Mouse (Mus musculus) thymus, adult 2 months (tissue): ENCODE measurements at regions not wholly inside any gene's neighbourhood (a gene's known extent, or its start where the extent isn't known, plus 50 kb on each side); places are given as distances from the start of the nearest gene placed in this dataset.

ENCODE experiments used
- CTCF ChIP-seq: fragments of 200-500 bp; IDR thresholded peaks from 2 replicates; pipeline ENCODE4 v1.5.1; 2012; ENCODE audit warnings: mild to moderate bottlenecking, control low read depth, low read length, moderate library complexity, borderline replicate concordance; ENCODE audit not compliant: control insufficient read depth, poor library complexity, insufficient read depth; ENCODE audit errors: extremely low read depth
- POLR2A ChIP-seq: fragments of 200-500 bp; IDR thresholded peaks from 2 replicates; pipeline ENCODE4 v1.6.1; 2012; ENCODE audit warnings: mild to moderate bottlenecking, low read length, control low read depth, moderate library complexity; ENCODE audit not compliant: control insufficient read depth, poor library complexity, insufficient read depth; ENCODE audit errors: extremely low read depth

DNA sequence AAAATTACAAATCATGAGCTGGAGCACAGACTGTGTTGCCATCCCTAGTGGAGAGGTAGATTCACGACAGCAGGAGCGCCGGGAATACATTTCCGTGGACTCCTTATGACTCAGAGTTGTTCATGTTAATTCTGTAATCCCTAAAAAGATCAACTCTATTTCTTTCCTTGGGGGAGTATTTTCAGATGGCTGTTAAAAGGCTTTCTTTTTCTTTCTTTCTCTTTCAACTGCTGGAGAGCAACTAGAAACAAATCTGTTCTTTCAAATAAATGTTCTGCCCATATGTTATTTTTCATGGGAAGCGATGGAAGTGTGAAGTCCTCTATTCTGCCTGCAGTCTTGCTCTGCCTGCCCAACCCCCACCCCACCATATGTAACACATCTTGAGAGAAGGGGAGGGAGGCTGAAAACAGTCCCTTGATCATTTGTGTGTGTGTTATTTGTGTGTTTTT, 401.4 kb upstream of the Dcn start:
- TF ChIP-seq CTCF (no peak), POLR2A (no peak)
